Mouse (Mus musculus) G1E (cell line): ENCODE data around the gene Uts2.

Source experiments
- CTCF ChIP-seq: IDR thresholded peaks from 2 replicates; pipeline ENCODE4 v1.5.1; 2012; ENCODE audit warnings: low read depth, low read length, inconsistent platforms, mixed read lengths
- GATA1 ChIP-seq: IDR thresholded peaks from 2 replicates; pipeline ENCODE4 v1.6.1; 2012; ENCODE audit warnings: borderline replicate concordance, low read length, inconsistent platforms, mixed read lengths
- TAL1 ChIP-seq: conservative IDR thresholded peaks from 2 replicates; pipeline ENCODE4 v1.6.1; 2012; ENCODE audit warnings: low read depth, low read length, inconsistent platforms, mixed read lengths

DNA sequence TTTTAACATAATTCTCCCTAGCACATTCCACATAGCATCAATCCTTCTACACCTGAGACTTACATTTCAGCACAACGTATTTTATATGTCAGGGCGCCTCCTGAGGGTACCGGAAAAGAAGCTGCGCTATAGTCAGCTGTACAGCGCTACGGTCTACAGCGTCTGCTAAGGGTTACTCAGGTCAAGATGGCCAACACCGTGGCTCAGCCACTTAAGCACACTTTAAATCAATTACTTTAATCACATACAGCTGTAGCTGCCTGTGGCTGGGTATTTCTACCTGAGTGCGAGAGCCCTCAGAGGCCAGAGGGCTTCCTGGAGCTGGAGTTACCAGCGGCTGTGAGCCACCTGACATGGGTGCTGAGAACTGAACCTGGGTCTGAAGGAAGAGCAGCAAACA lies 19.0 kb downstream of the Uts2 start:
- TF ChIP-seq CTCF: no peak
- no peak for TF ChIP-seq GATA1
- TF ChIP-seq TAL1: no peak
